Mouse (Mus musculus) layer of hippocampus, adult 11-12 months (tissue): Measurements from ENCODE around the gene Pramef6.
"Not testable (repeated sequence)": the region's sequence is repeated elsewhere in the genome, so short reads cannot be mapped to it uniquely, and the experiment has no call there.

Experiments used
- DNase-seq: peaks from one replicate; pipeline ENCODE4 v3.0.0; 2022; ENCODE audit warnings: low spot score

Gene Pramef6

GRCm38 (mm10) chr4:143900280-143900679, at the start of gene Pramef6:
Gene Pramef6, minus strand, starts transcription at chr4:143900380.
- not testable (repeated sequence) for DNase-seq

DNA sequence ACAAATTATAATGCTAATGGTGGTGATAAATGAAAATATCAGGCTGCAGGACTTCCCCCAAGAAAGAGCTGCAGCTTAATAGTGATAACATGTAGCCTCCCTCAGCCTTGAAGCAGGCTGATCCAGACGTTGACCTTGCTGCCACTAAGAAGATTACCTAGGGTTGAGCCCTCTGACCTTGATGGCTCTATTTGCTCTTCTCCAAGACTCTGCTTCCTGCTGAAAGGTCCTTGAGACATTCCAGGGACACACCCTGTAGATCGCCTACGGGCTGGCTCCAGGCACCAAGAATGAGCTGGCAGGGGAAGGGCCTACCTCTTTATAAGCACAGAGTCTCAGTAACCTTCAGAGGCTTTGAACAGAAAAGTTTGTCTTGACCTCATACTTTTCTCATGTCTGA, 5.8 kb downstream of the Pramef6 start:
- not testable (repeated sequence) for DNase-seq

GRCm38 (mm10) chr4:143882371-143882770, 17.8 kb downstream of the Pramef6 start:
- not testable (repeated sequence) for DNase-seq

DNA sequence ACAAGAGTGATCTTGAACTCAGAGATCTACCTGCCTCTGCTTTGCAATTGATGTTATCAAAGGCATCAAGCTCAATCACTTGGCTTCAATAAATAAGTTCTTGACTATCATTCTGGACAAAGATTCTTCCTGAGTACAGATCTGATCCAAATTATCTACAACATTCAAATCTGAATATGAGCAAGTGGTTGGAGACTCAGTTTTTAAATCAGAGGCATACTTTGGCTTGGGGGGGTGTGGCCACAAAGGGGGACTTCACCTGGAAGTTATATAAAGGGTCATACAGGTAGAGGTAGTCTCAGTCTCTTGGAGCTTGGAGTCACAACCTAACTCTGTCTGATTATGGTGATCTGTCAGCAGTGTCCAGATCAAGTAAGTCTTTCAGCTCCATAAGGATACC, 54.0 kb downstream of the Pramef6 start, which contains the start of gene Gm13103:
Gene Gm13103 (plus strand): TSS at position 301 of the 400 bp plus-strand sequence.
- DNase-seq = not testable (repeated sequence)
